Mouse (Mus musculus) hindbrain, embryonic 10.5 days (tissue): ENCODE measurements around the gene Ttc30b. TPM values are rescaled to one million over a fixed set of nuclear protein-coding genes. Genes with fewer than 3 reads are reported as not detected.
"Not testable (repeated sequence)": the region's sequence is repeated elsewhere in the genome, so short reads cannot be mapped to it uniquely, and the experiment has no call there.

Experiments used
- DNase-seq: peaks from one replicate; pipeline ENCODE4 v3.0.0-alpha.2; 2017; ENCODE audit warnings: low spot score
- H3K27ac ChIP-seq: fragments of 300-500 bp; sonication (generic); 2 replicates; pipeline ENCODE4 v1.5.1; 2016; ENCODE audit warnings: mild to moderate bottlenecking, moderate library complexity
- H3K27me3 ChIP-seq: fragments of 300-500 bp; sonication (generic); 2 replicates; pipeline ENCODE4 v1.6.1; 2016; ENCODE audit warnings: mild to moderate bottlenecking; ENCODE audit not compliant: poor library complexity, insufficient read depth, severe bottlenecking
- H3K36me3 ChIP-seq: fragments of 300-500 bp; sonication (generic); 2 replicates; pipeline ENCODE4 v1.6.1; 2016; ENCODE audit warnings: mild to moderate bottlenecking, moderate library complexity
- H3K4me1 ChIP-seq: fragments of 300-500 bp; sonication (generic); replicated peaks from 2 replicates; pipeline ENCODE4 v1.6.1; 2016; ENCODE audit warnings: mild to moderate bottlenecking
- H3K4me3 ChIP-seq: fragments of 300-500 bp; sonication (generic); 2 replicates; pipeline ENCODE4 v1.5.1; 2016; ENCODE audit warnings: mild to moderate bottlenecking, moderate library complexity
- H3K9me3 ChIP-seq: fragments of 300-500 bp; sonication (generic); 2 replicates; pipeline ENCODE4 v1.6.1; 2016; ENCODE audit warnings: mild to moderate bottlenecking, moderate library complexity
- WGBS: fragments of 180-500 bp; shearing (Covaris S2); methylation state at CpG from one replicate; pipeline ENCODE4 v1.1.7; 2016; 5-methylcytosine and 5-hydroxymethylcytosine counted together
- polyA plus RNA-seq: library from polyadenylated mRNA; unstranded; fragments of >200 nt; fragmentation: Nextera tagmentation; extraction: Ambion mirVana; gene quantifications from 2 replicates; pipeline ENCODE4 v1.2.1, GENCODE M21; 2016

Gene Ttc30b
- polyA plus RNA-seq, 1 experiment from 2014 or later, result 10.0 TPM

DNA sequence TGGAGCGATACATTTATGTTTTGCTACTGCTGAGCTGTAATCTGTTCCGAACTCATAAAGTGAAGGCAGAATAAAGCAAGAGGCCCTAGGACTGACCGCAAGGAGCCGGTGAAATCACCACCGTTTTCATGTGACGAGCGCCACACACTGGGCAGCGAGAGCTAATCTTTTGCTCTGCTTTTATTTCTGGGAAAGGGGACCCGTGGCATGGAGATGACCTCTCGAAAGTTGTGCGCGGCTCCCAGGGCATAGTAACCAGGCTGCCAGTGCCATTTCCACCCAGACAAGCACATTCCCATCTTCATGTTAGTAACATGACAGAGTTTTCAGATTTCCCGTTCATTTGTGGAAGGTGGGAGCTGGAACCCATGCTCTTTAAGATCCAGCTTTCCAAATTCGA lies 26.1 kb upstream of the Ttc30b start:
- peak overlapping the region; percentile 32 for H3K4me3 ChIP-seq
- peak; percentile 70 for DNase-seq
- WGBS, result 18% methylated on average over 14 of the region's 14 CpGs
- no peaks in the 10 kb centered on the region for H3K9me3 ChIP-seq
- H3K36me3 ChIP-seq, result no peaks in the 10 kb centered on the region
- H3K4me1 ChIP-seq, result peaks cover 33% of the 10 kb centered on the region
- H3K27ac ChIP-seq, result peak overlapping the region; percentile 17; the same call in 1 of the 2 replicates
- H3K27me3 ChIP-seq, result peaks cover under 1% of the 10 kb centered on the region; the same call in 1 of the 2 replicates

DNA sequence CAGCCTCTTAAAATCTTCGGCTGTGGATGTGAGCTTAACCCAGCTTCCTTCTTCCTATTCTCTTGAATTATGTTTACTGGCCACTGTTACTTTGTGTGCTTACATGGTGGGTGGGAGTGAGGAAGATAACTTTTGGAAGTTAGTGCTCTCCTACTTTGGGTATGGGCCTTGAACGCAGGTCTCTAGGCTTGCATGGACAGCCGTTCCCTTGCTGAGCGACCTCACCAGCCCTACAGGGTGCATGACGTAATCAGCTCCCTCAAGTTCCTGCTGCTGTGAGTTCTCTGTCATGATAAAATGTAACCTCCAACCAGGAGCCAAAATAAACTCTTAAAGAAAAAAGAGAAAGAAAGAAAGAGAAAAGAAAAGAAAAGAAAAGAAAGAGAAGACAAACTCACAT lies 25.7 kb upstream of the Ttc30b start:
- Histone ChIP-seq H3K27ac (no peak overlapping the region), H3K36me3 (no peaks in the 10 kb centered on the region), H3K9me3 (no peaks in the 10 kb centered on the region), H3K27me3 (peaks cover 5% of the 10 kb centered on the region; the same call in 1 of the 2 replicates), H3K4me3 (no peak overlapping the region), H3K4me1 (peaks cover 38% of the 10 kb centered on the region)
- 78% methylated on average over 5 of the region's 5 CpGs for WGBS
- DNase-seq, result no peak

DNA sequence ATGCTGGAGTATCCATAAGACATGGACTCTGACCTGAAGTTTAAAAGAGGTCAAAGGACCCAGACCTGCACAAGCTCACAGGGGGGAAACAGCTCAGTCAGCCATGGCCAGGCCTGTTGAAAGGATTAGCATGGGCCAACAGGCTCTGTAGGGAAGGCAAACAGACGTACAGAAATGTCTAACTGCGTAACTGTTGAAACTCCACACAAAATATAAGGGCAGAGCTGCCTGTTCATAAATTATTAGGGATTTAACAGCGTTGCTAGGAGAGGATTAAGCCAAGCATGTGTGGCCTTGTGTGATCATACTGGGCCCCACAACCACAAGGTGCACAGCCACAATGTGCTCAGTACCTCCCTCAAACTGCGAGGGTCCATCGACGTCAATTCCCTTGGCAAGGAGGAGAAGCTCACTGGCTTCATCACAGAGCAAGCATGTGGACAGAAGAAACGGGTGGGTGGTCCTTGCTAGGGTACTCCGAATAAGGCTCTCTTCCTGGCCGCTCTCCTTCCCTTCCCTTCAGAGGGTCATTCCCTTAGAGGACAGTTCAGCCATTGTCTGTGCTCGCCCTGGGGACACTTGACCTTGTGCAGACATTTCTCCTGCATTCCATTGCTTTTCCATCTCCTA lies 24.9 kb upstream of the Ttc30b start:
- no peaks in the 10 kb centered on the region for H3K9me3 ChIP-seq
- H3K27ac ChIP-seq, result no peak overlapping the region
- 67% methylated on average over 10 of the region's 10 CpGs for WGBS
- H3K4me3 ChIP-seq, result no peak overlapping the region
- H3K36me3 ChIP-seq, result no peaks in the 10 kb centered on the region
- H3K4me1 ChIP-seq, result peaks cover 39% of the 10 kb centered on the region
- peaks cover 8% of the 10 kb centered on the region; the same call in 1 of the 2 replicates for H3K27me3 ChIP-seq
- no peak for DNase-seq

DNA sequence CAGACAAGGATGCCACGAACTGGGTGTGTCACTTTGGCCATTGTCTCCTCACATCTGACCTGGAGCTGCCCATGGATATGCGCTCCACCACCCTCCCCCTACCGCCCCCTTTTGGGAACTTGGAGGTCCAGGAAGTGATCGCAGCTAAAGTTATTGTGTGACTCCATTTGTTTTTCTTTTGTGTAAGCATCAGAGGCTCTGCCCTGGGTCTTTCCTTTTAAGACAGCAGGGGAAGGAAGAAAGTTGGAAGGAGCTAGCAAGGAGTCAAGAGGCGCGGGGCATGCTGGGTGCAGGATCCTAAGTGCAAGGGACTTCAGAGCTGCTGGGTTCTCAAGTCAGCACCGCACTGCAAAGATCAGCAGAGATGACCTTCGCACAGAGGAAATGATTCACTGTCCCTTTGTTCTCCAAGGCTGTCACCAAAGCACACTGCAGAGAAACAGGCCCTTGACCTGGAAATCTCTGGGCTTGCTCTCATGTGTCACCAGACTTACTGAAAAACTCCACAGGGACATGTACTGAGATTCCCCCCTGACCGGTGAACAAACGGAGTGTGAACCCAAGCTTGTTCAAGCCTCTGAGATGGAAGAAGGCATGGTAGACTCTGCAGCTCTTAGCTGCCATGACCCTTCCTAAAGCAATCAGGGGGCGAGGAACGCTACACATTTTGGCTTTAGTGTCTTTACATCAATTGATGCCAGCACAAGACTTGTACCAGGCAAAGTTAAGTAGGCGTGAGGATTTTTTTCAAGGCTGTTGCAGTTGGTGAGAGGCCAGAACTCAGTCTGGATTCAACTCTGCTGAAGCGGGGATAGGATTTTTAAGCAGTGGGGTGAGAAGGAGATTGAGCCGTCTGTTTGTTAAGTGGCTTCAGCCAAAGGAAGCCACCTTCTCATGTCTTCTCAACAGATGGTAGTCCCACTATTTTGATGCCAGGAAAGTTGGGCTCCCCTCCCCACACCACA lies 22.3 kb upstream of the Ttc30b start:
- peak; percentile 48 for DNase-seq
- H3K4me3 ChIP-seq, result peak overlapping the region; percentile 34
- no peaks in the 10 kb centered on the region for H3K36me3 ChIP-seq
- peaks cover 8% of the 10 kb centered on the region; the same call in 1 of the 2 replicates for H3K27me3 ChIP-seq
- H3K27ac ChIP-seq, result peak overlapping the region; percentile 78
- WGBS, result 52% methylated on average over 15 of the region's 15 CpGs
- H3K4me1 ChIP-seq, result peaks cover 39% of the 10 kb centered on the region
- H3K9me3 ChIP-seq, result no peaks in the 10 kb centered on the region

DNA sequence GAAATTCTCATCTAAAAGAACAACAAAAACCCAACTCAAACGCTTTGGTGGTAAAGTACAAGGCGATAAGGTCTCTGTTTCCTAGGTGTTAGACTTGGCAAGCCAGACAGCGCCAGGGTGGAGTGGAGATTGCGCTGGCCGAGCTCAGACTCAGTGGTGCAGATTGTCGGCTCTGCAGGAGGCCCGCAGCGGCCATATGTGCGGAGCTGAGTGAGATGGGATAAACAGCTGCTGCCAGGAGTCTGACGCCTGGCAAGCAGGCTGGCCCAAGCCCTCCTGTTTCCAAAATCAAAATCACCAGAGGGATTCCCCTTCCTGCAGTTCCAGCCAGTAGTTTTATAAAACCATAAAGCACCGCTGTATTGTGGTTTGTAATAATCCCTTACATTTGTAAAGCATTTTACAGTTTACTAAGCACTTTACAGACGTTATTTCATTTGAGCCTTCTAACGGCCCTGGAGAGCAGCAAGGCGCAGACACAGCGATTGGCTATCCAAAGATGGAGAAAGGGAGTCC lies 21.5 kb upstream of the Ttc30b start:
- Histone ChIP-seq H3K4me1 (peaks cover 37% of the 10 kb centered on the region), H3K36me3 (no peaks in the 10 kb centered on the region), H3K27ac (peak overlapping the region; percentile 78), H3K27me3 (peaks cover 8% of the 10 kb centered on the region; the same call in 1 of the 2 replicates), H3K9me3 (no peaks in the 10 kb centered on the region), H3K4me3 (peak overlapping the region; percentile 34)
- 10% methylated on average over 15 of the region's 15 CpGs for WGBS
- DNase-seq, result peak; percentile 49

DNA sequence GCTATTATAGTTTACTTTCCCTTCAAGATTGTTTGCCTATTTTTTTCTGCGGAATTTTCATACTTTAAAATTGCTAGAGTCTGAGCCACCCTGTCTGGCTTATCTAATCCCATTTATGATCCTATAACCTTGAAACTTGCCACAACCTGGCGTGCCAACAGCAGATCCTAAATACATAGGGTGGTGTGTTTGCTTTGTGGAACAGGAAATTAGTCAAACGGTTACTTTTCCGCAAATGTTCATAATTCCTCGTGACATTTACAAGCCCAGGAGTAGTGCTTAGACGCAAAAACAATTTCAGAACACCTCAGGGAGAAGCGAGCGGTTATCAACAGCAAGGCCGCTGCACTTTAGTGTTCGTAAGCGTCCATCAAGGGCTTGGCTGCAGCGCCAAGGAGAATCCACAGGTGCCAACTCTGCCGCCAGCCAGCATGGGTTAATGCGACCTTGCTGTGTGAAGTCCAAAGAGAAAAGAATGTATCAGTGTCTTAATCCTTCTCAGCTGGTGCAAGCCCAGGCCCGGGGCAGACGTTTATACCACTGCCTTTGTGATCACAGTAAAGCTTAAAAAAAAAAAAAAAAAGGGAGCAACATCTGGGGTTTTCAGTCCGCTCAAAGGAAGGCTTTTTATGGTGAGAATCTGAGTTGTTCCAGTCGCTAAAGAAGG lies 20.9 kb upstream of the Ttc30b start:
- 40% methylated on average over 18 of the region's 18 CpGs for WGBS
- H3K4me3 ChIP-seq, result peak overlapping the region; percentile 34

DNA sequence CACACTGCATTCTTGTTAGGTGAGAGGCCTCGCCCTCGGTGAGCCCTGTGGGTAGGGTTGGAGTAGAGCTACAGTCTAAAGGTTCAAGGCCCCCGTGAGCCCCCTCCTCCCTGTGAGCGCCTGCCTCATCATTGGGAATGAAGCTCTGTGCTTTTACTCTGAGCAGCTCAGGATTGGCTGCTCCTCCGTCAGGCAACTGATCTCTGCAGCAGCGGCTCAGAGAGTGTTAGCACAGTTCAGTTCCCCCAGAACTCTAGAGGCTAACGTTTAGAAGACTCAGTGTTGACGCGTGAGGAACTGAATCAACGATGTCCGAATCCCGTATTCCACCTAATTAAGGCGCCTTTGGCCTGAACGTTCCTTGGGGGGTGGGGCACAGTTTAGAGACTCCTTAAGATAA lies 17.3 kb upstream of the Ttc30b start:
- 55% methylated on average over 14 of the region's 14 CpGs for WGBS
- no peak for DNase-seq
- H3K36me3 ChIP-seq, result no peaks in the 10 kb centered on the region
- no peaks in the 10 kb centered on the region for H3K9me3 ChIP-seq
- no peak overlapping the region for H3K27ac ChIP-seq
- no peak overlapping the region for H3K4me3 ChIP-seq
- peaks cover 8% of the 10 kb centered on the region; the same call in 1 of the 2 replicates for H3K27me3 ChIP-seq
- H3K4me1 ChIP-seq, result peaks cover 17% of the 10 kb centered on the region

More for the DNA sequence above, 20.9 kb upstream of the Ttc30b start:
- Histone ChIP-seq H3K36me3 (no peaks in the 10 kb centered on the region), H3K27ac (peak overlapping the region; percentile 78; the same call in 1 of the 2 replicates), H3K27me3 (peaks cover 8% of the 10 kb centered on the region; the same call in 1 of the 2 replicates), H3K9me3 (no peaks in the 10 kb centered on the region), H3K4me1 (peaks cover 31% of the 10 kb centered on the region)
- DNase-seq, result peak; percentile 29

DNA sequence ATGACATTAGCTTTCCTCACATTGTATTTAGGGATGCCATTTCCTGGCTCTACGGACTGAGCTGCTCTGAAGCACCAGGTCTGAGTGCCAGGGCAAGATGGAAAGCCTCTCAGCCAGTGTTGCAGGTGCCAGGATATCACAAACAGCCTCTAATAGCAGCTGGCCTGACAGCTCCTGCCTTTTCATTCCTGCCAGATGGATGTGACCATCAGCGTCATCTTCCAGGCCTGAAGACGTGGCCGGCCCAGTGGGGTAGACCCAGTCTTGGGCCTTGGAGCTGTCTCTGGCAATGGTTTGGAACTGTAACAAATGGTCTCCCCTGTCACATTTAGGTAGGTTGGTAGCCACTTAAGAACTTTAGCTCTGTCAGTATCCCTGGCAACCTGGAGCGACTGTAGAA lies 14.9 kb upstream of the Ttc30b start:
- H3K27me3 ChIP-seq, result no peaks in the 10 kb centered on the region
- H3K4me1 ChIP-seq, result no peaks in the 10 kb centered on the region
- DNase-seq, result no peak
- no peak overlapping the region for H3K4me3 ChIP-seq
- no peak overlapping the region for H3K27ac ChIP-seq
- no peaks in the 10 kb centered on the region for H3K36me3 ChIP-seq
- no peaks in the 10 kb centered on the region for H3K9me3 ChIP-seq
- 93% methylated on average over 5 of the region's 5 CpGs for WGBS

DNA sequence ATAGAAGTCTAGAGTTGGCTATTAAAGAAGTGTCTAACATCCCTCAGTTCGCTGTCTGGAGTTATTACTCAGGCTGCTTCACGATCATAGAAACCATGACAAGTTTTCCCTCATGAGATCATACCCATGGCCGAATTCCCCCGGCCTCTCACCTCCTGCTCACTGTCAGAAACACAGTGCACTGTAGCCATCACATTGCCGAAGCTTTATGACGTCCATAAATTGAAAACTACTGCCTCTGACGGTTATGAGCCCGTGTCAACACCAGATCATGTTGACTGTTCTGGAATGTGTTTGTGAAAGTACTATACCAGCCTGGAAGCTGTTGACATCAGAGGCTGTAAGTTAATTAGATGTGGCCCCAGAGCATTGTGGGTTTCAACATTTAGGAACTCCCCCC lies 12.3 kb upstream of the Ttc30b start:
- 93% methylated on average over 8 of the region's 8 CpGs for WGBS
- no peaks in the 10 kb centered on the region for H3K36me3 ChIP-seq

DNA sequence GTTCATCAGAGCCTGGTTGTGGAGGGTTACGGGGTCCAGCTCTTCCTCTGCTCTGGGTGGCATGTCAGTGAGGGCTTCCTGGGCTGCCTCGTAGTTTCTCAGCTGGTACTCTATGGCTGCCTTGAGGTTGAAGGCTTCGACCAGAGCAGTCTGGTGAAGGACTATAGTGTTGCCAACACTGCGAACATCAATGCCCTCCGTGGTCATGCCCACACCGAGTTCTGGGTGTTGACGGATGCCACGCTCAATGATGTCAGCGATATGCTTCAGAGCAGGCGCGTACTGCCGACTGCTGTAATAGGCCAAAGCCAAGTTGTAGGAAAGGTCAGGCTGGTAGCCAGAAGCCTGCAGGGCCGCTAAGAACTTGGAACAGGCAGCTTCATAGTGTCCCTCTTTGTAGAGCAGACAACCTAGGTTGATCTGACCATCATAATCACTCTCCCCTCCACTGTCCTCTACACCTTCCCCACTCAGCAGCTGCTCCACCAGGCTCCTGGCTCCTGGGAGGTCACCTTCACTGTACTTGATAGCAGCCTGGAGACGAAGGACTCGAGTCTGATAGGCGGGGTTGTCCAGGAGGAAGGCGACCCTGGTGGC lies 767 bp downstream of the Ttc30b start:
- Histone ChIP-seq H3K27ac (peak overlapping the region; percentile 91), H3K4me1 (peaks cover 15% of the 10 kb centered on the region), H3K4me3 (peak overlapping the region; percentile 59)
- H3K9me3 ChIP-seq, H3K27me3 ChIP-seq, DNase-seq, H3K36me3 ChIP-seq: not testable (repeated sequence)
- 65% methylated on average over 16 of the region's 17 CpGs for WGBS

More for the DNA sequence above, 12.3 kb upstream of the Ttc30b start:
- no peak for DNase-seq
- Histone ChIP-seq H3K4me3 (no peak overlapping the region), H3K27me3 (no peaks in the 10 kb centered on the region), H3K4me1 (no peaks in the 10 kb centered on the region), H3K9me3 (no peaks in the 10 kb centered on the region), H3K27ac (no peak overlapping the region)

DNA sequence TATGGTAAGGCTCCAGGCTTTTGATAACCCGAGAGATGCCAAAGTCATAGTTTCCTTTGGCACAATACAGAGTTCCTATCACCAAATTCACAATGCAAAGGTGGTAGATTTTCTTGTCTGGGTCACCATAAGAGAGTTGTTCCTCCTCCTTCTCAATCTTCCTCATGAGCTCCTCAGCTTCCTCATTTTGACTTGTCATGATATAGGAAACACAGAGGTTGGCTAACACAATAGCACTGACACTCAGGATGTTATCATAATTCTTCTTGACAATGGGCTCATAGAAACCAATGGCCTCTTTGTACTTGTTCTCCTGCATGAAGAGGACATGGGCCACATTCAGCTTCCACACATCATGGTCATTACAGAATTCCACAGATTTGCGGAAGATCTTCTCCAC lies 1.7 kb downstream of the Ttc30b start:
- H3K4me1 ChIP-seq, result peaks cover 15% of the 10 kb centered on the region
- not testable (repeated sequence) for DNase-seq, H3K36me3 ChIP-seq, H3K27me3 ChIP-seq, H3K27ac ChIP-seq, H3K4me3 ChIP-seq, H3K9me3 ChIP-seq
- WGBS, result 92% methylated on average over 2 of the region's 2 CpGs

DNA sequence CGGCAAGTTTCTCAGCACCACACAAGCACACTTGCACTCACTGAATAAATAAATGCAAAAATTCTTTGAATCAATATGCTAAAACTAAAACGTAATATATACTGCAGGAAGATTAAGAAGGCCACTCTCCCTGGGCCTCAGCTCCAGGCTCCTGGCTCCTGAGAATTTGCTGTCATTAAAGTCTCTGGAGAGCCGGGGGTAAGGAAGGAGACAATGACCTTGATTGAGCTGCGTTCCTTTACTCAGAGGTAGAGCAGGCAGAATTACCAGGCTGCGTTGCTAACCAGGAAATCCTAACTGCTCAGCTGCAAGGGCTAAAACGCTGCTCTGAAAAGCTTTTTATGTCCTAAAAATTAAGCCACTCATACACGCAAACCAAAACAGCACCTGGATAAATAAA lies 4.8 kb downstream of the Ttc30b start:
- 60% methylated on average over 7 of the region's 7 CpGs for WGBS
- Histone ChIP-seq H3K4me3 (no peak overlapping the region), H3K27me3 (no peaks in the 10 kb centered on the region), H3K27ac (no peak overlapping the region), H3K4me1 (peaks cover 10% of the 10 kb centered on the region), H3K36me3 (0 out of 2 replicates have a peak, but pooled peaks cover 10% of the 10 kb centered on the region), H3K9me3 (no peaks in the 10 kb centered on the region)
- no peak for DNase-seq
